Mouse (Mus musculus) right cerebral cortex, postnatal 10 days (tissue): ENCODE data around the gene Dpy19l2.
"Not testable (repeated sequence)": the region's sequence is repeated elsewhere in the genome, so short reads cannot be mapped to it uniquely, and the experiment has no call there.

ENCODE experiments used
- DNase-seq, 2 experiments: peaks; one replicate each; pipeline ENCODE4 v3.0.0; 2021; ENCODE audit warnings: low spot score in 2 of 2

Gene Dpy19l2

GRCm38 (mm10) chr9:24695700-24696404, at the start of gene Dpy19l2:
Dpy19l2 (minus strand) TSS chr9:24696293.
- peak; percentile 66 to 73 for DNase-seq

GRCm38 (mm10) chr9:24744958-24745357, 48.9 kb upstream of the Dpy19l2 start:
- DNase-seq, result no peak

- DNase-seq, result no peak
These were observed 5.2 kb upstream of the Dpy19l2 start for GRCm38 (mm10) chr9:24701246-24701645.

GRCm38 (mm10) chr9:24696405-24696778, 299 bp upstream of the Dpy19l2 start:
- no peak for DNase-seq

GRCm38 (mm10) chr9:24637341-24637740, 58.8 kb downstream of the Dpy19l2 start:
- DNase-seq, result not testable (repeated sequence)

GRCm38 (mm10) chr9:24624896-24625295, 71.2 kb downstream of the Dpy19l2 start, which contains the start of gene Cypt4:
Cypt4 (plus strand) TSS chr9:24625196.
- no peak for DNase-seq

- DNase-seq, result no peak
These were observed 157.9 kb downstream of the Dpy19l2 start for GRCm38 (mm10) chr9:24538159-24538558.

- DNase-seq, result peak; percentile 90
These were observed 179.4 kb downstream of the Dpy19l2 start for GRCm38 (mm10) chr9:24516575-24517139.

GRCm38 (mm10) chr9:24514078-24514469, 182.0 kb downstream of the Dpy19l2 start:
- DNase-seq, result no peak

- no peak for DNase-seq
These were observed 182.6 kb downstream of the Dpy19l2 start for GRCm38 (mm10) chr9:24513290-24514077.

GRCm38 (mm10) chr9:24512121-24512539, 184.0 kb downstream of the Dpy19l2 start:
- no peak for DNase-seq

- DNase-seq, result no peak
These were observed 184.5 kb downstream of the Dpy19l2 start for GRCm38 (mm10) chr9:24511371-24512120.

GRCm38 (mm10) chr9:24508880-24509279, 187.2 kb downstream of the Dpy19l2 start:
- no peak for DNase-seq
